Mouse (Mus musculus) lung, adult 2 months (tissue): ENCODE measurements around the gene Gabrr2.

ENCODE experiments used
- CTCF ChIP-seq: fragments of 200-500 bp; IDR thresholded peaks from 2 replicates; pipeline ENCODE4 v1.5.1; 2011; ENCODE audit warnings: mild to moderate bottlenecking, low read length, control low read depth; ENCODE audit not compliant: insufficient read depth
- POLR2A ChIP-seq: fragments of 200-500 bp; IDR thresholded peaks from 2 replicates; pipeline ENCODE4 v1.6.1; 2011; ENCODE audit warnings: low read depth, mild to moderate bottlenecking, control low read depth, low read length, borderline replicate concordance; ENCODE audit errors: extremely low read depth

- no peak for TF ChIP-seq CTCF
- no peak for TF ChIP-seq POLR2A
These were observed 3.6 kb downstream of the Gabrr2 start for GRCm38 (mm10) chr4:33066223-33066960.
